Mouse (Mus musculus): Measurements from ENCODE around the gene Sorbs1. TPM values are rescaled to one million over a fixed set of nuclear protein-coding genes. Genes with fewer than 3 reads are reported as not detected.

Sorbs1 gene
- total RNA-seq, 2 experiments from 2014 or later: 124 to 147 TPM

GRCm38 (mm10) chr19:40256376-40257050, 257.1 kb downstream of the Sorbs1 start:
- DNase-seq: no peak

GRCm38 (mm10) chr19:40255561-40255960, 258.0 kb downstream of the Sorbs1 start:
- DNase-seq: no peak

DNA sequence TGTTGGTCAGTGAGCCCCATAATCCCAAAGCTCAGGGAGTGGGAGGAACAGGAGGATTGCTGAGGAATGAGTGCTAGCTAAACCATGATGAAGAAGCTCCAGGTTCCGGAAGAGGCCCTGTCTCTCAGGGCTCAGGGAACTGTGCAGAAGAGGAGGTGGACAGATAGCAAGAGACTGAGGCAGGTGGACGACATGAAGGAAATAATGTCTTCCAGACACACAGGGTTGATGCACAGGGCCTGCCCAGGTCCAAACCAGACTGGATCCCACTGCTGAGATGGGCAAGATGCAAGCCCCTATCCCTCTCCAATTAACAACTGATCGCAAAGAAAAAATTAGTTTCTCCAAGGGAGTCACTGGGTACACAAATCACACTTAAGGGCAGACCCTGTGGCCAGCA, 258.8 kb downstream of the Sorbs1 start:
- no peak for DNase-seq

DNA sequence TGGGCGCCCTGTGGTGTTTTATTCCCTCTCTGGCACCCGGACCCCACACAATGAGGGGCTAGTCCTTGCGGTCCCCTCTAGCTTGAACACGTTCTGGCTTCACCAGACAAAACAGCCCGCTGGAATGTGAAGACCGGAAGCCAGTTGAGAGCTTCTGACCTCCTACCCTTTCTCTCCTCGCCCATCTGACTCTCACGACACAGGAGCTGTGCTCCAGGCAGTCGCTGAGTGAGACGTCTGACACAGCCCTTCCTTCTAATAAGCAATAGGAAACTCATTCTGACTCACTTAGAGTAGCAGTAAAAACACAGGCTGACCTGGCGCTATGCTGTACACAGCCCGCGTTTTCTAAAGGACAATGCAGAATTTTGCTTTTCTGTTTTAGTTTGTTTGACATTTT, 259.8 kb downstream of the Sorbs1 start:
- DNase-seq: no peak

DNA sequence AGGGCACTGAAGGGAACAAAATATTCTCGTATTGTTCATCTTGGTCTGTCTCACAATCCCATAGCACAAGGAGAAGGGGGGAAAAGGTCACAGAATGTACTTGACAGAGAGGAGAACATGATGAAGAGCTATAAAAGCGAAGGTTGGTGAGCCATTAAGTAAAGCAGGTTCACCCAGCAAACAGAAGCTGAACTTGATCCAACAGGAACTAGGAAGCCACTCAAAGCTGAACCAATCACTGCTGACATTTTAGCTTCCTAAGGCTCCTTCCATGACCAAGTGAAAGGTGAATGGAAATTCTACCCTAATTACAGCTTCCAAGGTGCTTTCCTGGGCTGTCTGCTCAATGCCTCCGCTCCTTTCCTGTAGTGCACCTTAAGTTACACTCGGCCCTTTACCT, 262.5 kb downstream of the Sorbs1 start:
- DNase-seq: no peak

- no peak for DNase-seq
These were observed 264.2 kb downstream of the Sorbs1 start for GRCm38 (mm10) chr19:40249352-40249751.

DNA sequence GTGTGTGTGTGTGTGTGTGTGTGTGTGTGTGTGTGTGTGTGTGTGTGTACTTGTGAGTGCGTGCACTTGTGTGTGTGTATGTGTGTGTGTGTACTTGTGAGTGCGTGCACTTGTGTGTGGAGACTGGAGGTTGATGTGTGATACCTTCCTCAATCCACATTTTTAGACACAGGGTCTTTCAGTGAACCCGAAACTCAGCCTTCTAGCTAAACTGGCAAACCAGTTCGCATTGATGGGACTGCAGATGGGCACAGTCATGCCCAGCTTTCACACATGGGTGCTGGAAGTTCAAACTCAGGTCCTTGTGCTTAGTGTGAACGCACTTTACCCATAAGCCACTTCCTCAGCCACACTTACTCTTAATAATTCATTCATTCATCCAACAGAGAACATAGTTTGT, 265.1 kb downstream of the Sorbs1 start:
- DNase-seq: no peak

DNA sequence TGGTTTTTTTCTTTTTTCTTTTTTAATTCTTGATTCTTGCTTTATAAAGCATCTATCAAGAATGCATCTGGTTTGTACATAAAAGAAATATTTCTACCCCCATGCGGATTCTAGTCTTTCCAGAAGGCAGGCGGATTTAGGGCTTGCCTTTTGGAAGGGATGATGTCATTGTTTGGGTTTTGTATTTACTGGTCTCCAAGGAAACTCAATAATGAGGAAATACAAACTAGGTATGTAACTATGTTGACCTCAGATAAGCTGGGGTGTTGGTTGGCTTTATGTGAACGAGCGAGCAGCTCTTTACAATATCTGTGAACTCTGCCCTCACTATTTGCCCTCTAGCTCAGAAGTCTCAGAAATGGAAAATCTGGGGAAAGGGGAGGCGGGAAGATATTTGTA, 266.3 kb downstream of the Sorbs1 start:
- DNase-seq: no peak

DNA sequence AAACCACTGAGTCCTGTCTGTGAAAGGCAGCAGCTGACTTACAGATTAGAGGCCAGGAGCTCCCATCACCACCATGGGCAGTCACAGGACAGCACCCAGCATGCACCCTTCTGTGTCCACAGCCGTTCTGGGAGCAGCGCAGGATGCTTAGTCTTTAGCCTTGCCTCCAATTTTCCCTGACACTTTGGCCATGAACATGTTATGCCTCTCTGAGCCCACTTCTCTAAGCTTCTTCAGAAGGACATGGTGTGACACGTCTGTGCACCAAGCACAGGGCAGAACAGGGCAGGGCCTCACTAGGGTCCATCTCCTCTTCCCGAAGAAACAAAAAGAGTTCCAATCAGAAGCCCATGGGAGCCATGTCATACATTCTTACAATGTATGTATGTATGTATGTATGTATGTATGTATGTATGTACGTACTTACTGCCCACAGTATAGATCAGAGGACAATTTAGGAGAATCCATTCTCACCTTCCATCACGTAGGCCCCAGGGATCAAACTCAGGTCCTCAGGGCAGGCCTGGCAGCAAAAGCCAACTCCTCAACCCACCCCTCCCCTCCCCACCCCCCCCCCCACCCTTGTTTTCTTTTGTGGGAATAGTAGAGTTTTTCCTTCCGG, 266.8 kb downstream of the Sorbs1 start:
- no peak for DNase-seq

Other genes with a start within 250 kb of the Sorbs1 start
- 100 to 1,000 TPM; 116 to 150 TPM for gene Pdlim1, start 241.9 kb downstream of the Sorbs1 start, total RNA-seq (2021)
- 1 to 10 TPM; 5.2 to 6.5 TPM for gene Aldh18a1, start 74.7 kb upstream of the Sorbs1 start, total RNA-seq (2021)
- gene Tctn3, start 98.5 kb upstream of the Sorbs1 start, total RNA-seq (2021): 1 to 10 TPM; 1.4 to 2.2 TPM
- gene Entpd1, start 98.6 kb upstream of the Sorbs1 start, total RNA-seq (2021): 10 to 100 TPM; 13.7 to 15.8 TPM
- not detected for gene Cc2d2b, start 235.0 kb upstream of the Sorbs1 start, total RNA-seq (2021)

Measured in gastrocnemius, postnatal 25 days (tissue).